Mouse (Mus musculus): ENCODE data around the gene Pheta1. TPM values are rescaled to one million over a fixed set of nuclear protein-coding genes. Genes with fewer than 3 reads are reported as not detected.

Pheta1 gene
- polyA plus RNA-seq, 1 experiment: 9.9 TPM

DNA sequence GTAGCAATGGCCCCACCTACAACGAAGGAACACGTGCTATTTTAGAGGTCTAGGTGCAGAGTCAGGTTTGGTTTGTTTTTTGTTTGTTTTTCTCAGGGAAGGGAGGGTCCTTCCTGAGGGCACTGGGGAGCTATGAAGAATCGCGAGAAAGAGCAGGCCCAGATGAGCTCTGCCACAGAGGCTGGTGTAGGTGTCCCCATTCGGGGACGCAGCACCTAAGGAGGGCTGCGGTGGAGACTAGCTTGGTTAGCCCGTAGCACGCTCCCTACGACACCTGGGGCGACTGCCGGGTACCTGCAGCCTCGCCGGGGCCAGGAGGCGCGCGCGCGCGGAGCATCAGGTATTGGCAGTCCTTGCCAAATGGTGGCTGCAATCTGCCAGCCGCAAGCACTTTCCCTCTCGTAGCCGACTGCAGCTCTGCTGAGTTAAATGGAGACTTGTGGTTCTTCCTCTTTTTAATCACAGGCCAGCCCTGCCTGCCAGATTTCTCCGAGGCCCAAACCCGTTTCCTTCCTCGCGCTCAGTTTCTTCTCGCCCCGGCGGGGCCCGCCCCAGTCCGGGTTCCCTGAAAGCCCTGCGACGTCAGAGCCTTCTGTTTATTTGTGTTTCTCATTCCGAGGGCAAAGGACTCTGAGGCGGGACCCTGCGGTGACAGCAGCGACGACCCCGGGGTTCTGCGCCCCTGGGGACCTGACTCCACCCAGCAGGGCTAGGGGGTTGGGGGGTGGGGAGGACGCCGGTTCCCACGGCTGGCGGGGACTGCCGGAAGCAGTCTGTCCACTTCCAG is 10.2 kb upstream of the Pheta1 start:
- no peak for TF ChIP-seq CTCF (IDR thresholded peaks at IDR 0.05; ENCODE audit: control insufficient read depth, insufficient read depth, insufficient replicate concordance, low read depth, low read length)
- no peak for TF ChIP-seq POLR2A (IDR thresholded peaks at IDR 0.05; ENCODE audit: control insufficient read depth, low read depth, low read length)
- Histone ChIP-seq H3K36me3 (ENCODE audit: control insufficient read depth, insufficient read depth, low read length) (no peaks in the 10 kb centered on the region), H3K4me1 (ENCODE audit: control insufficient read depth, insufficient read depth, low read length) (peaks cover 52% of the 10 kb centered on the region), H3K27ac (ENCODE audit: control insufficient read depth, insufficient read depth, low read depth, low read length) (peak overlapping the region; percentile 58), H3K27me3 (ENCODE audit: control insufficient read depth, insufficient read depth, low read length) (no peaks in the 10 kb centered on the region), H3K4me3 (ENCODE audit: control insufficient read depth, low read depth, low read length) (peak overlapping the region; percentile 71)

DNA sequence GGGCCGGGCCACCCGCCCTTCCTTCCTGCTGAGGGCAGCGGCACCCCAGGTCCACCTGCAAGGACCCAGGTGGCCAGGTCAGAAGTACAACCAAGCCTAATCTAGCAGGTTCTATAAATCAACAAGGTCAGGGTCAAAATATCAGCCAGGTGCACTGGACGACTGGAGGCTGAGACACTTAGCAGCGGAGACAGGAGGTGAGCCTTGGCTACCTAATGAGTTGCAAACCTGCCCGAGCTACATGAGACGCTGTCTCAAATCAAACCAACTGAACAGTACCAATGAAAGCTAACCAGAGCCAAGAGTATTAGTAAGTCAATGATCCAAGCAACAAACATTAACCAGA is 9.7 kb upstream of the Pheta1 start:
- Histone ChIP-seq H3K4me1 (ENCODE audit: control insufficient read depth, insufficient read depth, low read length) (peaks cover 49% of the 10 kb centered on the region), H3K36me3 (ENCODE audit: control insufficient read depth, insufficient read depth, low read length) (no peaks in the 10 kb centered on the region), H3K27ac (ENCODE audit: control insufficient read depth, insufficient read depth, low read depth, low read length) (no peak overlapping the region), H3K4me3 (ENCODE audit: control insufficient read depth, low read depth, low read length) (peak overlapping the region; percentile 71), H3K27me3 (ENCODE audit: control insufficient read depth, insufficient read depth, low read length) (no peaks in the 10 kb centered on the region)
- no peak for TF ChIP-seq POLR2A (IDR thresholded peaks at IDR 0.05; ENCODE audit: control insufficient read depth, low read depth, low read length)

- no peaks in the 10 kb centered on the region for H3K27me3 ChIP-seq (ENCODE audit: control insufficient read depth, insufficient read depth, low read length)
- no peak overlapping the region for H3K4me3 ChIP-seq (ENCODE audit: control insufficient read depth, low read depth, low read length)
- peaks cover 43% of the 10 kb centered on the region for H3K4me1 ChIP-seq (ENCODE audit: control insufficient read depth, insufficient read depth, low read length)
- no peak overlapping the region for H3K27ac ChIP-seq (ENCODE audit: control insufficient read depth, insufficient read depth, low read depth, low read length)
- TF ChIP-seq POLR2A (IDR thresholded peaks at IDR 0.05; ENCODE audit: control insufficient read depth, low read depth, low read length) (no peak), CTCF (IDR thresholded peaks at IDR 0.05; ENCODE audit: control insufficient read depth, insufficient read depth, insufficient replicate concordance, low read depth, low read length) (no peak)
- H3K36me3 ChIP-seq (ENCODE audit: control insufficient read depth, insufficient read depth, low read length): no peaks in the 10 kb centered on the region
Measured at GRCm38 (mm10) chr5:121841516-121841915, 7.3 kb upstream of the Pheta1 start.

GRCm38 (mm10) chr5:121841973-121842372 is 6.8 kb upstream of the Pheta1 start:
- no peak overlapping the region for H3K4me3 ChIP-seq (ENCODE audit: control insufficient read depth, low read depth, low read length)
- no peaks in the 10 kb centered on the region for H3K27me3 ChIP-seq (ENCODE audit: control insufficient read depth, insufficient read depth, low read length)

GRCm38 (mm10) chr5:121842665-121843118 is 6.1 kb upstream of the Pheta1 start:
- Histone ChIP-seq H3K36me3 (ENCODE audit: control insufficient read depth, insufficient read depth, low read length) (no peaks in the 10 kb centered on the region), H3K4me3 (ENCODE audit: control insufficient read depth, low read depth, low read length) (peak overlapping the region; percentile 78), H3K4me1 (ENCODE audit: control insufficient read depth, insufficient read depth, low read length) (peaks cover 37% of the 10 kb centered on the region), H3K27me3 (ENCODE audit: control insufficient read depth, insufficient read depth, low read length) (no peaks in the 10 kb centered on the region), H3K27ac (ENCODE audit: control insufficient read depth, insufficient read depth, low read depth, low read length) (peak overlapping the region; percentile 27)
- TF ChIP-seq POLR2A (IDR thresholded peaks at IDR 0.05; ENCODE audit: control insufficient read depth, low read depth, low read length) (no peak), CTCF (IDR thresholded peaks at IDR 0.05; ENCODE audit: control insufficient read depth, insufficient read depth, insufficient replicate concordance, low read depth, low read length) (peak; percentile 99)

More at GRCm38 (mm10) chr5:121841973-121842372, 6.8 kb upstream of the Pheta1 start:
- H3K36me3 ChIP-seq (ENCODE audit: control insufficient read depth, insufficient read depth, low read length): no peaks in the 10 kb centered on the region
- no peak overlapping the region for H3K27ac ChIP-seq (ENCODE audit: control insufficient read depth, insufficient read depth, low read depth, low read length)
- TF ChIP-seq CTCF (IDR thresholded peaks at IDR 0.05; ENCODE audit: control insufficient read depth, insufficient read depth, insufficient replicate concordance, low read depth, low read length): no peak
- TF ChIP-seq POLR2A (IDR thresholded peaks at IDR 0.05; ENCODE audit: control insufficient read depth, low read depth, low read length): no peak
- peaks cover 43% of the 10 kb centered on the region for H3K4me1 ChIP-seq (ENCODE audit: control insufficient read depth, insufficient read depth, low read length)

GRCm38 (mm10) chr5:121843138-121843905 is 5.5 kb upstream of the Pheta1 start:
- Histone ChIP-seq H3K27ac (ENCODE audit: control insufficient read depth, insufficient read depth, low read depth, low read length) (no peak overlapping the region), H3K4me1 (ENCODE audit: control insufficient read depth, insufficient read depth, low read length) (peaks cover 38% of the 10 kb centered on the region), H3K27me3 (ENCODE audit: control insufficient read depth, insufficient read depth, low read length) (no peaks in the 10 kb centered on the region), H3K36me3 (ENCODE audit: control insufficient read depth, insufficient read depth, low read length) (no peaks in the 10 kb centered on the region), H3K4me3 (ENCODE audit: control insufficient read depth, low read depth, low read length) (no peak overlapping the region; the same call in none of the 2 replicates)
- TF ChIP-seq POLR2A (IDR thresholded peaks at IDR 0.05; ENCODE audit: control insufficient read depth, low read depth, low read length) (no peak), CTCF (IDR thresholded peaks at IDR 0.05; ENCODE audit: control insufficient read depth, insufficient read depth, insufficient replicate concordance, low read depth, low read length) (no peak)

DNA sequence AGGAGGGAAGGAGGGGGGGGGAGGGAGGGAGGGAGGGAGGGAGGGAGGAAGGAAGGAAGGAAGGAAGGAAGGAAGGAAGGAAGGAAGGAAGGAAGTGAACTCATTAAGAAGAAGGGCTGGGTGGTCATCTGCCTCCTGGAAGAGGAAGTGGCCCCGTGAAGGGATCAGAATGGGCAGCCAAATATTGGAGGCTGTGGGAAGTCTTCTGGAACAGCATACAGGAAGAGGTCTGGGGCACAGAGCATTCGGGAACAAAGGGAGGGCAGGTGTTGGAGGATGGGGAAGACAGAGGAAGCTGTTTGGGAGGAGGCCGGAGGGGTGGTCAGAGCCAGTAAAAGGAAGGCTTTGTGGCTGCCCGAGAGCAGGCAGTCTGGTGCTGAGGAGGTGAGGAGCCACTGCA is 3.4 kb upstream of the Pheta1 start:
- H3K4me1 ChIP-seq (ENCODE audit: control insufficient read depth, insufficient read depth, low read length): peaks cover 41% of the 10 kb centered on the region
- TF ChIP-seq POLR2A (IDR thresholded peaks at IDR 0.05; ENCODE audit: control insufficient read depth, low read depth, low read length) (no peak), CTCF (IDR thresholded peaks at IDR 0.05; ENCODE audit: control insufficient read depth, insufficient read depth, insufficient replicate concordance, low read depth, low read length) (no peak)
- H3K27me3 ChIP-seq (ENCODE audit: control insufficient read depth, insufficient read depth, low read length): no peaks in the 10 kb centered on the region
- no peak overlapping the region for H3K4me3 ChIP-seq (ENCODE audit: control insufficient read depth, low read depth, low read length)
- no peaks in the 10 kb centered on the region for H3K36me3 ChIP-seq (ENCODE audit: control insufficient read depth, insufficient read depth, low read length)
- no peak overlapping the region for H3K27ac ChIP-seq (ENCODE audit: control insufficient read depth, insufficient read depth, low read depth, low read length)
